Mouse (Mus musculus) neural tube, embryonic 14.5 days (tissue): ENCODE measurements around the gene Rspry1. TPM values are rescaled to one million over a fixed set of nuclear protein-coding genes. Genes with fewer than 3 reads are reported as not detected.

Experiments
- ATAC-seq: fragments of 200-750 bp; cut with Nextera tagmentation; 2 replicates; pipeline ENCODE4 v1.8.0; 2017; ENCODE audit warnings: low read depth, mild to moderate bottlenecking, moderate TSS enrichment, moderate library complexity
- H3K27ac ChIP-seq: fragments of 300-500 bp; sonication (generic); 2 replicates; pipeline ENCODE4 v1.5.1; 2014; ENCODE audit warnings: low read depth, mild to moderate bottlenecking, control low read depth, low read length, moderate library complexity, mixed read lengths
- H3K27me3 ChIP-seq: fragments of 300-500 bp; sonication (generic); 2 replicates; pipeline ENCODE4 v1.6.1; 2014; ENCODE audit warnings: low read length; ENCODE audit not compliant: control insufficient read depth, insufficient read depth
- H3K36me3 ChIP-seq: fragments of 300-500 bp; sonication (generic); 2 replicates; pipeline ENCODE4 v1.6.1; 2014; ENCODE audit warnings: low read length, mixed read lengths; ENCODE audit not compliant: control insufficient read depth, insufficient read depth
- H3K4me1 ChIP-seq: fragments of 300-500 bp; sonication (generic); 2 replicates; pipeline ENCODE4 v1.6.1; 2014; ENCODE audit warnings: low read length; ENCODE audit not compliant: control insufficient read depth, insufficient read depth
- H3K4me2 ChIP-seq: fragments of 300-500 bp; sonication (generic); 2 replicates; pipeline ENCODE4 v1.6.1; 2014; ENCODE audit warnings: mild to moderate bottlenecking, low read depth, low read length, control low read depth
- H3K4me3 ChIP-seq: fragments of 300-500 bp; sonication (generic); 2 replicates; pipeline ENCODE4 v1.5.1; 2014; ENCODE audit warnings: low read depth, low read length, control low read depth, mixed read lengths
- H3K9ac ChIP-seq: fragments of 300-500 bp; sonication (generic); replicated peaks from 2 replicates; pipeline ENCODE4 v1.6.1; 2014; ENCODE audit warnings: low read depth, mild to moderate bottlenecking, control low read depth, low read length, mixed read lengths
- H3K9me3 ChIP-seq: fragments of 300-500 bp; sonication (generic); 2 replicates; pipeline ENCODE4 v1.6.1; 2016; ENCODE audit warnings: low read length; ENCODE audit not compliant: control insufficient read depth
- WGBS: fragments of 180-500 bp; shearing (Covaris S2); extraction: QIAGEN DNeasy Blood & Tissue Kit; methylation state at CpG from one replicate; pipeline ENCODE4 v1.1.7; 2014; 5-methylcytosine and 5-hydroxymethylcytosine counted together
- polyA plus RNA-seq: library from polyadenylated mRNA; unstranded; fragments of >200 nt; fragmentation: Nextera tagmentation; extraction: Ambion mirVana; gene quantifications from 2 replicates; pipeline ENCODE4 v1.2.1, GENCODE M21; 2014

The Rspry1 gene
- polyA plus RNA-seq, 1 experiment from 2014 or later, result 50.2 TPM

GRCm38 (mm10) chr8:94641183-94641582 is 39.4 kb downstream of the Rspry1 start:
- Histone ChIP-seq H3K4me2 (no peak overlapping the region), H3K9me3 (no peaks in the 10 kb centered on the region), H3K27ac (no peak overlapping the region), H3K9ac (no peak overlapping the region), H3K4me3 (no peak overlapping the region), H3K27me3 (no peaks in the 10 kb centered on the region), H3K36me3 (peaks cover 51% of the 10 kb centered on the region), H3K4me1 (no peaks in the 10 kb centered on the region)
- 96% methylated on average over 2 of the region's 2 CpGs for WGBS
- no peak for ATAC-seq

- no peaks in the 10 kb centered on the region for H3K9me3 ChIP-seq
- H3K27ac ChIP-seq, result no peak overlapping the region
- WGBS, result 92% methylated on average over 3 of the region's 3 CpGs
- no peak overlapping the region for H3K9ac ChIP-seq
- H3K27me3 ChIP-seq, result no peaks in the 10 kb centered on the region
- H3K4me2 ChIP-seq, result no peak overlapping the region
- no peak for ATAC-seq
- H3K4me1 ChIP-seq, result no peaks in the 10 kb centered on the region
- H3K4me3 ChIP-seq, result no peak overlapping the region
- H3K36me3 ChIP-seq, result peaks cover 55% of the 10 kb centered on the region
Measured at GRCm38 (mm10) chr8:94641938-94642337, 40.2 kb downstream of the Rspry1 start.

- Histone ChIP-seq H3K36me3 (peaks cover 51% of the 10 kb centered on the region), H3K4me3 (no peak overlapping the region), H3K4me1 (no peaks in the 10 kb centered on the region), H3K27me3 (no peaks in the 10 kb centered on the region), H3K9ac (no peak overlapping the region), H3K27ac (no peak overlapping the region), H3K4me2 (no peak overlapping the region), H3K9me3 (no peaks in the 10 kb centered on the region)
- ATAC-seq, result no peak
- WGBS, result 42% methylated on average over 1 of the region's 1 CpGs
Measured at GRCm38 (mm10) chr8:94645202-94645601, 43.5 kb downstream of the Rspry1 start.

GRCm38 (mm10) chr8:94646165-94646564 is 44.4 kb downstream of the Rspry1 start:
- ATAC-seq, result no peak
- H3K27me3 ChIP-seq, result no peaks in the 10 kb centered on the region
- no peaks in the 10 kb centered on the region for H3K4me1 ChIP-seq
- H3K9me3 ChIP-seq, result no peaks in the 10 kb centered on the region
- H3K36me3 ChIP-seq, result peaks cover 42% of the 10 kb centered on the region
- no peak overlapping the region for H3K9ac ChIP-seq
- no peak overlapping the region for H3K4me3 ChIP-seq
- no peak overlapping the region for H3K4me2 ChIP-seq
- H3K27ac ChIP-seq, result no peak overlapping the region
- WGBS, result 100% methylated on average over 3 of the region's 3 CpGs

GRCm38 (mm10) chr8:94649496-94649895 is 47.8 kb downstream of the Rspry1 start:
- WGBS, result 46% methylated on average over 3 of the region's 3 CpGs
- Histone ChIP-seq H3K36me3 (peaks cover 46% of the 10 kb centered on the region), H3K27ac (no peak overlapping the region)

GRCm38 (mm10) chr8:94652951-94653350 is 51.2 kb downstream of the Rspry1 start:
- 85% methylated on average over 3 of the region's 3 CpGs for WGBS

More at GRCm38 (mm10) chr8:94649496-94649895, 47.8 kb downstream of the Rspry1 start:
- Histone ChIP-seq H3K9me3 (no peaks in the 10 kb centered on the region), H3K4me1 (no peaks in the 10 kb centered on the region), H3K27me3 (no peaks in the 10 kb centered on the region), H3K4me3 (no peak overlapping the region), H3K9ac (no peak overlapping the region), H3K4me2 (no peak overlapping the region)
- ATAC-seq, result no peak

GRCm38 (mm10) chr8:94654994-94655393 is 53.3 kb downstream of the Rspry1 start:
- Histone ChIP-seq H3K27me3 (no peaks in the 10 kb centered on the region), H3K9me3 (no peaks in the 10 kb centered on the region), H3K9ac (no peak overlapping the region), H3K36me3 (peaks cover 33% of the 10 kb centered on the region), H3K4me2 (no peak overlapping the region), H3K4me1 (no peaks in the 10 kb centered on the region), H3K27ac (no peak overlapping the region), H3K4me3 (no peak overlapping the region)
- no peak for ATAC-seq

More at GRCm38 (mm10) chr8:94652951-94653350, 51.2 kb downstream of the Rspry1 start:
- Histone ChIP-seq H3K36me3 (peaks cover 41% of the 10 kb centered on the region), H3K27ac (no peak overlapping the region), H3K4me3 (no peak overlapping the region), H3K9ac (no peak overlapping the region), H3K9me3 (no peaks in the 10 kb centered on the region), H3K27me3 (no peaks in the 10 kb centered on the region), H3K4me1 (no peaks in the 10 kb centered on the region), H3K4me2 (no peak overlapping the region)
- no peak for ATAC-seq

GRCm38 (mm10) chr8:94658031-94658430 is 56.3 kb downstream of the Rspry1 start:
- peaks cover 20% of the 10 kb centered on the region for H3K36me3 ChIP-seq
- no peak overlapping the region for H3K27ac ChIP-seq
- no peak overlapping the region for H3K9ac ChIP-seq
- H3K27me3 ChIP-seq, result no peaks in the 10 kb centered on the region
- no peak overlapping the region for H3K4me2 ChIP-seq
- H3K4me3 ChIP-seq, result no peak overlapping the region
- H3K4me1 ChIP-seq, result no peaks in the 10 kb centered on the region
- ATAC-seq, result no peak
- H3K9me3 ChIP-seq, result no peaks in the 10 kb centered on the region
- 99% methylated on average over 2 of the region's 2 CpGs for WGBS

- Histone ChIP-seq H3K4me2 (no peak overlapping the region), H3K9me3 (no peaks in the 10 kb centered on the region), H3K4me3 (no peak overlapping the region), H3K27me3 (no peaks in the 10 kb centered on the region), H3K27ac (no peak overlapping the region), H3K9ac (no peak overlapping the region), H3K36me3 (peaks cover 8% of the 10 kb centered on the region; the same call in 1 of the 2 replicates), H3K4me1 (no peaks in the 10 kb centered on the region)
- WGBS, result 79% methylated on average over 4 of the region's 4 CpGs
- no peak for ATAC-seq
Measured at GRCm38 (mm10) chr8:94660418-94660817, 58.7 kb downstream of the Rspry1 start.
